Mouse (Mus musculus): ENCODE results near the gene Sept5. TPM values are rescaled to one million over a fixed set of nuclear protein-coding genes. Genes with fewer than 3 reads are reported as not detected.
A peak's percentile ranks its signal among the peaks of the same experiment; 100 is the strongest.

Gene Sept5
- 100 to 1,000 TPM; 555 to 571 TPM for total RNA-seq (2021)

DNA sequence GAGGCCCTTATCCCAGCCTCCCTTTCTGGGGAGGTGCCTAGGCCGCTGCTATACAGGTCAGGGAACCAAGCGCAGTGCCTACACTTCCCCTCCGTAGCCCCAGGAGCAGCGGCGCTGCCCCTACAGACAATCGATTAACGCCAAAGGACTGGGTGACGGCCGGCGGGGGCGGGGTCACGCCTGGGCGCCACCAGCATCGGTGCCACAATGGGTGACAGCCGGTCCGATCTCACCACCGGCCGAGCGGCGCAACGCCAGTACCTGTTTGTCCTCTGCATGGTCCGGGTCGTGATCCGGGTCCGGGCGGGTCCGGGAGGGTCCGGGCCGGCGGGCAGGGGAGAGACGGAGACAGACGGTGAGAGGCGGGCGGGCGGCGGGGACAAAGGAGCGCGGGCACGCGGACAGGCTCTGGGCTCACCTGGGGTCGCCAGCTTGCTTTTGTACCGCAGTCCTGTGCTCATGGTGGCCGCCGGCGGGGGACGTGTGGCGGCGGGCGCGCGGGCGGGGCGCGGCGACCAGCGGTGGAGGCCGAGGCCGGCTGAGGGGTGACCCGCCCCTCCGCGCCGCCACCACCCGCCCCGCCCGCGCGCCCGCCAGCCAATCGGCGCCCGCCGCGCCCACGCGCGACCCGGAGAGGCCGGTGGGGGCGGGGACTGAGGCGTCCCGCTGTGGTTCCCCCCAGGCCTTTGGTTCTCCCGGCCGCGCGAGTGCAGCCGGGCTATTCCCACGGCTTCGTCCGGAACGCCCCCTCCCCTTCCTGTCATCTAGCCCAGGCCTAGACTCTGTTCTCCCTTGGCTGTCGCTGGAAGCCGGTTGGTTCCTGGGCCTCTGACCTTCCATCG, at the start of gene Sept5:
TSS of gene Sept5 (minus strand) at position 565 of the 842 bp plus-strand sequence.
- peak; percentile 73 for DNase-seq
- intact Hi-C loops (cut with DNase I): loop anchor here (5.0 kb wide), 1 partner anchor 168 kb away; no protein-coding TSS in a partner anchor

DNA sequence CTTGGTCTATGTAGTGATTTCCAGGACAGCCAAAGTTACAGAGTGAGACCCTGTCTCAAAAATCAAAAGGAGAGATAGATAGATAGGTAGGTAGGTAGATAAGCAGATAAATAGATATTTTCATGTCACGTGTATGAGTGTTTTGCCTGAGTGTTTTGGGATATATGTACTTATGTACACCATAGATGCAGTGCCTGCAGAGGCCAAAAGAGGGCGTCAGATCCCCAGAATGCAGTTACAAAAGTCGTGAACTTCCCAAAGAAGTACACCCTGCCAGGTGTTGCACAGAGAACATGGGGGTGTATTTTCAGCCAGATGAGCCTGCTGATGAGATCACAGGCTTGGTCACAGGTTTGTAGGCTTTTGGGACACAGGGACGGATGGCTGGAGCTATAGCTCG, 49.4 kb upstream of the Sept5 start:
- intact Hi-C loops (cut with DNase I): no loop called here
- DNase-seq: no peak

DNA sequence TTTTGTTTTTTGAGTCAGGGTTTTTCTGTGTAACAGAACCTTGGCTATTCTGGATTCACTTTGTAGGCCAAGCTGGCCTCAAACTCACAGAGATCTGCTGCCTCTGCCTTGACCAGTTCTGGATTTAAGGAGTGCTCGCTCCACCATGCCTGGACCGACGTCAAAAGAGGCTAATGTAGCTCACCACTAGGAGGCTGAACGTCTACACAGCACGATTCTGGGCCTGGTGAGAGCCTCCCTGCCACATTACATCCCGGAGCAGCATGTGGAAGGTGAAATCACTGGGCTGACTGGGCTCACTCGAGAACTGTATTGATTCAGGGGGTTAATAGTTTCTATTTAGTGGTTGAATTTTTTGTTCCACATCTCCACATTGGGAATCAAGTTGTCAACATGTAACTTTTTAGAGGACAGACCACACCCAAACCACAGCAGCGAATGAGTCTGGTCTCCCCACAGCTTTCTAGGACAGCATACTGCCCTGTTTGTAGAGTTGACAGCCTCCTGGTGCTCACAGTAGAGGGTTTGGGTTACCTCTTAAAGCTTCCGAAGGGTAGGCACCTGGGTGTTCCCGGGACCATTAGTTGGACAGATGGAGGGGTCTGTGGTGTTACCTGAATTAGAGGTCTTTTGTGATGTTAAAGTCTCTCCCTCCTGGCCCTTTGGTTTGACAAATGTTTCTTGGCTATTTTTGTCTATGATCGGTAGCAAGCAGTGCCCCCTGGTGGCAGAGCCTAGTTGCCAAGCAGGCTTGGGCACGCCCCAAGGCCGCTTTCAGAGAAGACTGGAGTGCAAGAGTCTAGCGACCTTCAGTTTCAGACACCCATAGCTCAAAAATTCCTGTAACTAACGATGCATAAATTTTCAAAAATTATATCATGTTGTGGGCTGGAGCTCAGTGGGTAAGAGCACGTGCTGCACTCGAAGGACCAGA, 48.3 kb upstream of the Sept5 start:
- DNase-seq: peak; percentile 67
- intact Hi-C loops (cut with DNase I): no loop called here

DNA sequence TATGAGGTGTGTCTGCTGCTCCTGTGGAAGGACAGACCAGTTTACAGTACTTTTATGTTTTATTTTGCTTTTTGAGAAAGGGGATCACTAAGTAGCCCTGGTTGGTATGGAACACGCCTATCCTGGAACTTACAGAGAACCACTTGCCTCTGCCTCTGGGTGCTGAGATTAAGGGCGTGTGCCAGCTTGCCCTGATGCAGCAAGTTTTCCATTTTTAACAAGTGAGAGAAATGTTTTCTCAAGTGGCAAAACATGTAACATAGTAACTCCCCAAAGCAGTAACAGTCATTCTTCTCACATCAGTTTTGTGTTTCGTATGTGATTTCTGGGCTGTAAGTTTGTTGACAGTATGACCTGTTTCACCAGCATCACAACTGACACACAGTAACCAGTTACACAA, 43.3 kb upstream of the Sept5 start:
- no peak for DNase-seq
- intact Hi-C loops (cut with DNase I): no loop called here

DNA sequence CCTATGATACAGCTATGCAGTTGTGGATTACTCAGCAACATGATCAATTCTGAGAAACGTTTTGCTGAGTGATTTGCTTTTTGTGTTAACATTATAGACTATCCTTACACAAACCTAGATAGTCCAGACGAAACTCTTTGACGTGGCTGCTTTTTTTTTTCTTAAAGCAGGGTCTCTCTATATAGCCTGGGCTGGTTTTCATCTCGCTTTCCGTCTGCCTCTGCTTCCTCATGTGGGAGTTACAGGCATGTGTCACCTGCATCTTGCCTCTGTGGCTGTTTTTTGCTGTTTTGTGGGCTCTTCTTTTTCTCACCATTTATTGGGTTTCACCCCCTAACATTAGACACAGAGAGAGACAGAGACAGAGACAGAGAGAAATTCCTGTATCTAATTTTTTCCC, 42.3 kb upstream of the Sept5 start:
- intact Hi-C loops (cut with DNase I): no loop called here
- DNase-seq: no peak

DNA sequence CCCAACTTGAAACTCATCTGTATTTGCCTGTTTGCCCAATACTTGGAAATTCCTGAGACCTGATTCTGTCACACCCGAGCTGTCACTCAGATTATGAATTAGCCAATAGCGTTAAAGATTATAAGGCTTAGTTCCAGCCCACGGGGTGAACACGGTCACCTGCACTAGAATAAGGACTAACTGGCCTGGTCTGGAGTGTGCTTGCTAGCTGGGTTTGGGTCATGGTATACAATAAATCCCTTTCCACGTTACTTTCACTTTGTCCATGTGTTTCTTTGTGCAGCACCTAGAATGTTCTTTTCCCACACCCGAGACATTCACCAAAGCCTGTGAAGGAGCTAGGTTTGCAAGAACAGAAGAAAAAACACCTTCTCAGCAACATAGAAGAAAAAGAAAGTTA, 40.2 kb upstream of the Sept5 start:
- intact Hi-C loops (cut with DNase I): no loop called here
- DNase-seq: no peak

DNA sequence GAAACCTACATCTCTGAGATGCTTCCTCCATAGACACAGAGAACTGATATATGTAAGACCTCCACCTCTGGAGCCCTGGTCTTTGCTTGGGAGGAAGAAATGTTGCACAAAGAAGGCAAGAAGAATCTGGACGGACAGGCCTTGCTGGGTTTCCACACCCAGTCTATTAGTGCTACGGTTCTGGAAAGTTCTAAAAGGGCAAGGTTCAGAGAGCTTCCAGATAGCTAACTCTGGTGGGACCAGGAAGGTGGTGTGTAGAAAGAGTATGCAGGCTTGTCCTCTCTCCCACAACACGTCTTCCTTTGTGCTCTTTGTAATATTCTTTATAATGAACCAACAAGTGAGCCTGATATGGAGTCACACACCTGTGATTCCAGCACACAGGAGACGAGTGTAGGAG, 28.8 kb upstream of the Sept5 start:
- intact Hi-C loops (cut with DNase I): no loop called here
- DNase-seq: no peak

DNA sequence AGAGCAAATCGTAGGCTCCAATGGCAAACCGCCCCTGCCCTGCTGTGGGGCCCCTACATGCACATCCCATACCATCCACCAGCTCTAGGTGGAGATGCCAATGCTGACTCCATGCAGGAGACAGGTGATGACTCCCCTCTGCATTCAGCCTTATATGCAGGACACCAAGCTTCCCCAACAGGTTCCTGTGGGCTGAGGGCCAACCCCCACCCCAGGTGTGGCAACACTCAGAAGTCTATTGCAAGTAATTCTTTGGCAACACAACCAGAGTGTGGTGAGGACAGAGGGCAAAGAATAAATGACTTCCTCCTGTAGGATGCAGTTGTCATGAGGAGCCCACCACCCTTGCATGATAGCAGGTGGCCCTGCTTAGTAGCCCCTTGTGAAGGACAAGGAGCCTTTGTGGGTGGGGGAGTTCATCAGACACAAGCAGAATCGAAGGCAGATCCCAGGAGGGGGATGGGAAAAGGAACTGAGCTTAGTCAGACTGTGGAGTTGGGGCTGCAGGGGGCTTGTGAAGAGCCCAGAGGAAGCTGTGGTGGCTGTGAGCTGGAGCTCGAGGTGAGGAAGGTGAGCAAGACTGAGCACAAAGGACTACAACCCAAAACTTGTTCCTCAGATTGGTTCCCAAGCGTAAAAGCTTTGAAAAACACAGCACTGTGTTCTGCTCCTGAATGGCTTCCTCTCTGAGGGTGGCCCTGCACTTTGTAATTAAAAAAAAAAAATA, 25.8 kb upstream of the Sept5 start:
- no peak for DNase-seq
- intact Hi-C loops (cut with DNase I): no loop called here

DNA sequence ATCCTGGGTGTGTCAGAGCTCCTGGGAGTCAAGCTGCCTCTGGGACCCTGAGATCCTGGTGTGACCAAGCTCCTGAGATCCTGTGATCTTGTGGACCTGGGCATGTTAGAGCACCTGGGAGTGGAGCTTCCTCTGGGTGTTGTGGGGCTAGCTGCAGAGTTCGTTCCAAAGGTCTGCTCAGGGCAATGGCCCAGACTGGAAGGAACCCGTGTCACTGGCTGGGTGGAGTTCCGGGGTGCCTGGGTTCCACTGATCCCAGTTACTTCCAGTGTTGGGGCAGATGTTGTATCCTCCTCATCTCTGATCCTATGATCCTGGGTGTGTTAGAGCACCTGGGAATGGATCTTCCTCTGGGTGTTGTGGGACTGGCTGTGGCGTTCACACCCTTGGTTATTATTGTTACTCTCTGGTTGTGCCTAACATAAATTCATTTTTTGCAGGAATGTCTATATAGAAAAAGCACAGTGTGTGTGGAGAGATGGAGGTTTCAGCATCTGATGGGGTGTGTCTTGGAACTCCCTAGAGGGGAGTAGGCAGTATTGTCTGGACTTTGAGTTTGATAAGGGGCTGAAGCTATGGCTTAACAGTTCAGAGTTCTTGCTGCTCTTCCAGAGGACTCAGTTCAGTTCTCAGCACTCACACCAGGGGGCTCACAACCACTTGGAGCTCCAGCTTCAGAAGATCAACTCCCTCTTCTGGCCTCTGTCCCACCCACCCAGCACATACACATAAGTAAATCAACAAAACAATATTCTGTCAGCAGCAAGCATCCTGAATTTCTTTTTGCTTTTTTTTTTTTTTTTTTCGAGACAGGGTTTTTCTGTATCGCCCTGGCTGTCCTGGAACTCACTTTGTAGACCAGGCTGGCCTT, 23.8 kb upstream of the Sept5 start:
- intact Hi-C loops (cut with DNase I): no loop called here
- DNase-seq: no peak

DNA sequence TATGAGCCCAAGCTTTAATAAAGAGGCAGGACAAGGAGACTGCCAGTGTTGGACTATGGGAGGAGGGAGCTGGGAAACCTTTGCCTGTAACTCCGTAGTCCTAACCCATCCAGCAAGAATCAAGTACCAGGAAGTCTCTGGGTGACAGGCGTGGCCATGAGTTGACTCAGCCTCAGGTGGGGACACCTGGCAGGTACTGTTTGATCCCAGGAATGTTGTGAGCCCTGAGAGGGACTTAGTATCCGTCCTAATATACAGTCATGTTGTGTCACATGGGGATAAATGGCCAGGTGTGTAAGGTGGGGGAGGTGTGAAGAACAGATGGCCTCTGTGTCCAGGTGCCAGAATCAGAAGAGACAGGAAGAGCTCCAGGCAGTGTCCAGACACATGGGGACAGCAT, 19.4 kb upstream of the Sept5 start:
- DNase-seq: no peak

DNA sequence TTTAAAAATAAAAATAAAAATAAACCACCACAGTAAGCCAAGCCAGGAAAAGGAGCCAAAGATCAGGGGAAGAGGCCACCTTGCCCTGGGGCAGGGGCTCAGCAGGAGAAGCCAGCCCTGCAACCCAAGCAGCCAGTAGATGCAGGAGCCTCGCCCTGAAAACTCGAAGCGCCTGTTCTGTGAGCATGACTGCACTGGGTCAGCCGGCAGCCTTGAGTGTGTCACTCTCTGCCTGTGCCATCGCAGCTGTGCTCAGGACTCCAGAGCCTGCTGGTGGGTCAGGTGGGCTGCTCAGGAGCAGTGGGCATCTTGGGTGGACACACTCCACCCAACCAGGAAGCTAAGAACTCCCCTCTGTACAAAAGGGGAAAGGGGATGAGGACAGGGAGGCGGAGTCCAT, 15.6 kb upstream of the Sept5 start:
- no peak for DNase-seq
- intact Hi-C loops (cut with DNase I): no loop called here

More for the DNA sequence above, 19.4 kb upstream of the Sept5 start:
- intact Hi-C loops (cut with DNase I): no loop called here

DNA sequence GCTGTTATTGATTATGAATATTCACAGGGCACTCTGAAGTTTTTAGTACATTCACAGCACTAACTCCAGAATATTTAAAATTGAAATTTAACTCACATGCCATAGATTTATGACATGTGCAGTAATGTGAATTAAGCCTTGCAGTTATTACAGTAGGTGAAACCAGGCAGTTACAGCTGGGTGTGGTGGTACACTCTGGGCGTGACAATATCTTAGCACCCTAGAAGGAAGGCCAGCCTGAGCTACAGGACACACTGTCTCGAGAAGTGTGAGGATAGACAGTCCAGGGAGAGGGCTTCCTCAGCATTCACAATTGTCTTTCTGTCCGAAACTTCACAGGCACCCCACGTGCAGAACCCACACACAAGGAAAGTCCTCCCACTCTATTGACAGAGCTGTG, 14.7 kb upstream of the Sept5 start:
- intact Hi-C loops (cut with DNase I): no loop called here
- no peak for DNase-seq

DNA sequence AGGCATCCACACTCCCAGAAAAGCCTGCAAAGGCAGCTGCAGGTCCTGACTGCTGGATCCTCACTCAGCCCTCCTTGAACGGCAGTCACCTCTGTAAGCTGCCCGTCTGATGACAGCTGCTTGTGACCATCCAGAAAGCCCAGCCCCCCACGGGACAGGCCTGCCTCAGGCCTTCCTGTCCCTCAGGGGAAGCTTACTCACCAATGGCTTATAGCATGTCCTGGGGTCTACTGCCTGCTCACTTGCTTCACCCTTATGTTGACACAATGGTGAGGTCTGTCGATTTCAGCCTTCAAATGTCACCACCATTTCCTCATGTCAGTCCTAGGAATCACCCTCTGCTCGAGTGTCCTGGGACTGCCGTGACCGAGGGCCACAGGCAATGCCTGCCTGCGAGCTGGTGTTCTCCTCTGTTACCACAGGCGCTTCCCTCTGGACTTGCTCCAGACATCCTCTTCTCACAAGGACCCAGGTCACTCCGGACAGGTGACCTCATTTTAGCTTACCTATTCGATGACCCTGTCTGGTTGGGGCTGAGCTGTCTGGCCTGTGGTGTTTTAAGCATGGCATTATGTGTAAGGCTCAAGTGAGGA, 13.7 kb upstream of the Sept5 start:
- intact Hi-C loops (cut with DNase I): no loop called here

DNA sequence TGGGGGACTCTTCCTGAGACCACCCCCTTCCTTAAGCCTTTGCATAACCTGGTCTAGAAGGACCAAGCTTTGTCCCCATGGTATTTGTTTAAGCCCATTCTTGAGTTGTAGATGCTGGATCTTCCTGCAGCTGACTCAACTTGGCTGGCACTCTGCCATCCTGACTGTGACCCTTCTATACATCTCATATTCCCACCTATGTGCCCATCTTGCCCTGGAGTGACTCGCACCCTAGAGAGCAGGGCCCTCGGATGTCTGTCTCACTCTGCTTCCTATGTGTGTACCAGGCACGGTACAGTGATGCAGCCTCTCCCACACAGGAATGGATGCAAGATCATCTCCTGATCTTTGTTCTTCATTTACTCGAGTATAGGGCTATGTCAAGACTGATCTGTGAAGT, 13.1 kb upstream of the Sept5 start:
- no peak for DNase-seq
- intact Hi-C loops (cut with DNase I): no loop called here

More for the DNA sequence above, 13.7 kb upstream of the Sept5 start:
- DNase-seq: no peak

DNA sequence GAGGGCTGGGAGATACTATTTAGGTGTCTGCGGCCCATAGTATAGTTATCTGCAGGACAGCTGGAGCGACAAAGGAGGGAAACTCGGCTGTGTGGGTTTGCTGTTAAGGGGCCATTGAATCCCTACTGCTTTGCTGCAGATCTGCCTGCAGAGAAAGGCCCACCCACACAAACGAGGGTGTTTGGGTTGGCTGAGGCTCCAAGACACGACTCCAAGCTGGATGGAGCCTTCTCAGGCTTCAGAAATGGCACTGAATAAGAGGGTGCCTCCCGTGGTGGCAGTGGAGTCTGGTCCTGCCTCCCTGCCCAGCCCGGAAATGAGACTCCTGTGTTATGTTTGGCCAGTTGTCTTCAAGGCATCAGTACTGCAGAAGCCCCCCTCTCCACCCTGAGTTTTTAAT, 12.5 kb upstream of the Sept5 start:
- intact Hi-C loops (cut with DNase I): no loop called here
- DNase-seq: no peak

DNA sequence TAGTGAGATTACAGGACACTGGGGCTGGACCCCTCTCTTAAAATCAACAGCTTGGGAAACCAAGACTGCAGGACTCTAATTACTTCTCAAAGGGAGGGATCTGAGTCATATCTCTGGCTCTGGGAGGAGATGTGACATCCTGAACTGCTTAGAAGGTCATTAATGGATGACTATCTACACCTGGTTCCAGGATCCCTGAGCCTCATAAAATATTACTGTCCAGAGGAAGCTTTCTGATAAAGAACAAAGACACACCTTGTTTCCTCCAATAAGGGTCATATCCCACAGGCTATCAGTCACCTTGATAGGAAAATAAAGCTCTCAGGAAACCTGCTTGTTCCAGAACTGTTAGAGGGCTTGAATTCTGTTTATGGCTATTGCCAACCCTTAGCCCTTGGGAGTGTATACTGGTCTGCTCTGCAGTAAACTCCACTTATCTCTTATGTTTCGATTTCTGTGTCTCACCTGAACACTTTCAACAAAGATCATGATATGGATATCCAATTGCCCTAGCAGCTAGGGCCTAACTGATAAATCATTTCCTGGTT, 9.7 kb upstream of the Sept5 start:
- intact Hi-C loops (cut with DNase I): no loop called here
- DNase-seq: no peak

DNA sequence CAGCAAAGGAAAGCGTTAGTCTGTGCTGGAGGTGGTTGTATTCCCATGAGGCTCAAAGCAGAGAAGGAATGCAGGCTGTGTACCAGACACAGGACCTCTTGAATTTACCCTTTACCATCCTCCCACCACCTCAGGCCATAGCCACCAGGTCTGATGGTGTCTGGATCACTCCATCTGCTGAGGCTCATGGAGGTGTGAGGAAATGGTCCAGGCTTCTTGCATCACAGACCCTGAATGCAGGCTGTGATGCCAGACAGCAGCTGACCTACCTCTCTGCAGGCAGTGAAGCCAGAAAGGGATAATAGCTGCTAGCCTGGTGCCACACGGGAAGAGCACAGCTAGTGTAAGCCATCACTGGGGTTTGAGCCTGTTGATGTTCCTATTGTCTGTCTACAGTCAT, 8.6 kb upstream of the Sept5 start:
- DNase-seq: no peak
- intact Hi-C loops (cut with DNase I): no loop called here

DNA sequence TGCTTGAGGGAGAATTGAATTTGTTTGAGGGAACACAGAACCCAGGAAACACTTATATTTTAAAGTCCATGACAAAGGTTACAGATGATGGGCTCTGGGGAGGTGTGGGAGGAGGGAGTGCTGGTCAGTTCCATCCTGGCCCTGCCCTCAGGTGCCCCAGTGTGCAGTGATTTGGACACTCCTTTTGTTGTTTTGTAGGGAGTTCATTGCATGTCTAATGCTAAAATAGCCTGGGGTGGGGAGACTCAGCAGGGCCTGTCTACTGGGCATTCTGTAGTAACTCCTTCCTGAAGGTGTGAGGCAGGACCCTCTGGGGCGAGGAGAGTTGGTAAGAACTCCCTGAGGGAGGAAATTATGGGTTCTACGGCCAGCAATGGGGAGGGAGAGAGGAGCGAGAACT, 7.0 kb upstream of the Sept5 start:
- intact Hi-C loops (cut with DNase I): no loop called here
- no peak for DNase-seq

DNA sequence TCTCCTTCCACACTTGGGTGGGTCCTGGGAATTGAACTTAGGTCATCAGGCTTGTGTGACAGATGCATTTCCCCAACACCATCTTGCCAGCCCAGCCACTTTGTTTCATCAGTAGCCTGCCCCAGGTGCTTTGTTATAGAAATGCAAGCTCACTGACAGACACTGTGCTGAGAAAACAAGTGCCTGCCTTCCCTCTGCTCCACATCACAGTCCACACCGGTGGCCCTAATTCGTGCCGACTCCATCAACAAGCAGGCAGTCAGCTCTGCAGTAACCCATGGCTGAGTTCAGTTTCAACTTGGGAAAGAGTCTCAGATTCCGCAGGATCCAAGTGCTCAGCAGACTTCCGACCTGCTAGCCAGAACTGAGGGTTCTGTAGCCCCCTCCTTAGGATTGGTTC, 6.6 kb upstream of the Sept5 start:
- no peak for DNase-seq
- intact Hi-C loops (cut with DNase I): no loop called here
